Mouse (Mus musculus) C2C12 (cell line): Measurements from ENCODE around the gene Dctn3.

Experiments
- CTCF ChIP-seq: IDR thresholded peaks from one replicate; pipeline ENCODE4 v1.5.1; 2011; ENCODE audit not compliant: control insufficient read depth, insufficient read depth, insufficient read length
- MAX ChIP-seq: IDR thresholded peaks from one replicate; pipeline ENCODE4 v1.6.1; 2011; ENCODE audit warnings: mild to moderate bottlenecking, control low read depth
- MYOD1 ChIP-seq: IDR thresholded peaks from one replicate; pipeline ENCODE4 v1.6.1; 2011; ENCODE audit warnings: low read depth; ENCODE audit not compliant: control insufficient read depth, insufficient read length
- USF1 ChIP-seq: IDR thresholded peaks from one replicate; pipeline ENCODE4 v1.6.1; 2011; ENCODE audit warnings: low read depth, mild to moderate bottlenecking, control low read depth, moderate library complexity

- TF ChIP-seq CTCF (no peak), USF1 (no peak), MYOD1 (no peak), MAX (no peak)
Observed at GRCm38 (mm10) chr4:41739260-41739659, 16.3 kb upstream of the Dctn3 start.
